Mouse (Mus musculus): ENCODE measurements around the gene Kazn. TPM values are rescaled to one million over a fixed set of nuclear protein-coding genes. Genes with fewer than 3 reads are reported as not detected.

Gene Kazn
- total RNA-seq, 1 experiment = 14.0 TPM

DNA sequence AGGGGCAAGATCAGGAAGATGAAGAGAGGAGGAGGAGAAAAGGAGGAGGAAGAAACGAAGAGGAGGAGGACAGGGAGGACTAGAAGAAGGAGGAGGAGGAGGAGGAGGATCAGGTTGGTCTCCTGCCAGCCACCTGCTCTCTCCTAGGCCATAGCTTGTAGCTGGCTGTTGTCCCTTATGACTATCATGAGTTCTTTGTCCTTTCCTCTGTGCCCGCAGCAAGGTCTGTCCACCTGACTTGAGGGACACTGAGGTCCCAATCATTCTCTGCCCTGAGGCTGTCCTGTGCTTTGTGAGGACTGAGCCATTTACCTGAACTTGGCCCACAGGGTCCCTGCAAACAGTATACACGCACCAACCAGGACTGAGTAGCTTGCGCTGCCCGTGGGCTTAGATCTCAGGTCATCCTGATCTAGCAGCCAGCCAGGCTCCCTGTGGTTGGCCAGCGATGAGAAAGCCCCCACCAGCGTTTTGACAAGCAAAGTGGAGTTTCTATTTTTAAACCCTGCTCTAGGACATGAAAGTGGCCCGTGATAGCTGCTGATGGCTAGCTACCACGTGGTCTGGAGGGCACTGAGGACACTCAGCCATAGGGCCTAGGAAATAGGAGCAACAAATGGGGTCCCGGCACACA is 112.4 kb downstream of the Kazn start:
- Histone ChIP-seq H3K36me3 (ENCODE audit: control insufficient read depth, insufficient read depth, low read length, poor library complexity, severe bottlenecking) (no peaks in the 10 kb centered on the region), H3K27ac (ENCODE audit: insufficient read depth, low read depth, low read length, poor library complexity, severe bottlenecking) (no peak overlapping the region), H3K4me1 (ENCODE audit: control insufficient read depth in 2 of 2, insufficient read depth in 2 of 2, low read length in 2 of 2, poor library complexity in 1 of 2) (no peaks in the 10 kb centered on the region), H3K4me3 (ENCODE audit: insufficient read depth in 1 of 2, low read depth in 1 of 2, low read length in 2 of 2, poor library complexity in 1 of 2, severe bottlenecking in 1 of 2) (no peak overlapping the region), H3K9me3 (ENCODE audit: control insufficient read depth, insufficient read depth, low read depth, low read length) (no peaks in the 10 kb centered on the region), H3K9ac (ENCODE audit: insufficient read depth, low read depth, low read length, poor library complexity, severe bottlenecking) (no peak overlapping the region)
- in situ Hi-C loops (cut with MboI; ENCODE audit: low sequenced_read_pairs in 2 of 2, unreplicated experiment in 2 of 2) = no loop called here
- no peak for TF ChIP-seq ZC3H11A (IDR thresholded peaks at IDR 0.05; ENCODE audit: borderline replicate concordance, low read depth, low read length)
- no peak for TF ChIP-seq CHD2 (IDR thresholded peaks at IDR 0.05; ENCODE audit: low read depth, low read length)
- no peak for TF ChIP-seq MAFK (IDR thresholded peaks at IDR 0.05; ENCODE audit: insufficient read depth, low read depth, low read length)
- no peak for TF ChIP-seq HCFC1 (IDR thresholded peaks at IDR 0.05; ENCODE audit: borderline replicate concordance, insufficient read depth, low read length)
- TF ChIP-seq ZNF384 (IDR thresholded peaks at IDR 0.05; ENCODE audit: low read depth, low read length) = no peak
- DNase-seq (ENCODE audit: low read depth, low spot score) = no peak

DNA sequence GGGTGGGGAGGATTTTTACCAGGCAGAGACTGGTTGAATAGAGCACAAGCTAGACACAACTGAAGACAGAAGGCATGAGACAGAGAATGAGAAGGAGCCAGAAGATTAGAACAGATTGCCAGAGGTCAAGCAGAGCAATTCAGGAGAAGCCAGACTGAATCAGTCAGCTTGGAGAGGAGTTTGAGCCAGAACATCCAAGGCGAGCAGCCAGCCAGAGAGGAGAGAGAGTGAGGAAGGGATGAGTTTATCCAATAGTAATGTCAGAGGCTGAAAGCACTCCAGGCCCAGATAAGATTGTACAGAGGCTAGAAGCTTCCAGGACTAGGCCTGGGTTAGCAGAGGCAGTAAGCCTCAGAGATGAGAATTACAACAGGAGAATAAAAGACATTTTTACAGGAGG is 118.0 kb downstream of the Kazn start:
- TF ChIP-seq ZC3H11A (IDR thresholded peaks at IDR 0.05; ENCODE audit: borderline replicate concordance, low read depth, low read length) (no peak), ZNF384 (IDR thresholded peaks at IDR 0.05; ENCODE audit: low read depth, low read length) (no peak), MAFK (IDR thresholded peaks at IDR 0.05; ENCODE audit: insufficient read depth, low read depth, low read length) (no peak), HCFC1 (IDR thresholded peaks at IDR 0.05; ENCODE audit: borderline replicate concordance, insufficient read depth, low read length) (no peak), CHD2 (IDR thresholded peaks at IDR 0.05; ENCODE audit: low read depth, low read length) (no peak)
- H3K36me3 ChIP-seq (ENCODE audit: control insufficient read depth, insufficient read depth, low read length, poor library complexity, severe bottlenecking) = no peaks in the 10 kb centered on the region
- H3K9me3 ChIP-seq (ENCODE audit: control insufficient read depth, insufficient read depth, low read depth, low read length) = no peaks in the 10 kb centered on the region
- in situ Hi-C loops (cut with MboI; ENCODE audit: low sequenced_read_pairs in 2 of 2, unreplicated experiment in 2 of 2) = no loop called here
- no peak overlapping the region for H3K27ac ChIP-seq (ENCODE audit: insufficient read depth, low read depth, low read length, poor library complexity, severe bottlenecking)
- no peak overlapping the region for H3K4me3 ChIP-seq (ENCODE audit: insufficient read depth in 1 of 2, low read depth in 1 of 2, low read length in 2 of 2, poor library complexity in 1 of 2, severe bottlenecking in 1 of 2)
- peaks cover 0 to 9% of the 10 kb centered on the region in 2 experiments; a peak in 2 of 4 replicates for H3K4me1 ChIP-seq (ENCODE audit: control insufficient read depth in 2 of 2, insufficient read depth in 2 of 2, low read length in 2 of 2, poor library complexity in 1 of 2)
- H3K9ac ChIP-seq (ENCODE audit: insufficient read depth, low read depth, low read length, poor library complexity, severe bottlenecking) = no peak overlapping the region
- DNase-seq (ENCODE audit: low read depth, low spot score) = no peak

GRCm38 (mm10) chr4:142118522-142118921 is 120.7 kb downstream of the Kazn start:
- no peaks in the 10 kb centered on the region for H3K9me3 ChIP-seq (ENCODE audit: control insufficient read depth, insufficient read depth, low read depth, low read length)
- in situ Hi-C loops (cut with MboI; ENCODE audit: low sequenced_read_pairs in 2 of 2, unreplicated experiment in 2 of 2) = no loop called here
- no peak for DNase-seq (ENCODE audit: low read depth, low spot score)

DNA sequence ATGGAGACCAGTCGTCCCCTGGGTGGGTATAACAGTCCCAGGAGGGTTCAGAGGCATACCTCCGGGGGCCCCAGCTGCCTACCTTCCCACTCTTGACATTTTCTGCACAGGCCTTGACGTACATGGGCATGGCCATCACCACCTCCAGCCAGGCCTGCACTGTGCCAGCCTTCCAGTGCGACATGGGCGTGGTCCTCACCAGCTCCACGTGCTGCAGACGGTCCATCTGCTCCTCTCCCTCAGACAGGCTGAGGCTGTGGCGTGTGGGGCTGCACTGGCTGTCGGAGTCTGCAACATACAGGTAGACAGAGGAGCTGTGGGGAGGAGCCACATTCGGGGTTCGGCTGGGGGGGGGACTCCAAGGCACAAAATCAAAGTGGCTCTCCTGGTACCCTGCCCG is 121.2 kb downstream of the Kazn start:
- in situ Hi-C loops (cut with MboI; ENCODE audit: low sequenced_read_pairs in 2 of 2, unreplicated experiment in 2 of 2) = no loop called here
- Histone ChIP-seq H3K36me3 (ENCODE audit: control insufficient read depth, insufficient read depth, low read length, poor library complexity, severe bottlenecking) (no peaks in the 10 kb centered on the region), H3K4me1 (ENCODE audit: control insufficient read depth in 2 of 2, insufficient read depth in 2 of 2, low read length in 2 of 2, poor library complexity in 1 of 2) (peaks cover 0 to 9% of the 10 kb centered on the region in 2 experiments; a peak in 2 of 4 replicates), H3K9ac (ENCODE audit: insufficient read depth, low read depth, low read length, poor library complexity, severe bottlenecking) (no peak overlapping the region), H3K9me3 (ENCODE audit: control insufficient read depth, insufficient read depth, low read depth, low read length) (no peaks in the 10 kb centered on the region), H3K27ac (ENCODE audit: insufficient read depth, low read depth, low read length, poor library complexity, severe bottlenecking) (no peak overlapping the region), H3K4me3 (ENCODE audit: insufficient read depth in 1 of 2, low read depth in 1 of 2, low read length in 2 of 2, poor library complexity in 1 of 2, severe bottlenecking in 1 of 2) (no peak overlapping the region)
- TF ChIP-seq ZNF384 (IDR thresholded peaks at IDR 0.05; ENCODE audit: low read depth, low read length) (no peak), ZC3H11A (IDR thresholded peaks at IDR 0.05; ENCODE audit: borderline replicate concordance, low read depth, low read length) (no peak), HCFC1 (IDR thresholded peaks at IDR 0.05; ENCODE audit: borderline replicate concordance, insufficient read depth, low read length) (no peak), MAFK (IDR thresholded peaks at IDR 0.05; ENCODE audit: insufficient read depth, low read depth, low read length) (no peak), CHD2 (IDR thresholded peaks at IDR 0.05; ENCODE audit: low read depth, low read length) (no peak)
- DNase-seq (ENCODE audit: low read depth, low spot score) = no peak

More at GRCm38 (mm10) chr4:142118522-142118921, 120.7 kb downstream of the Kazn start:
- H3K27ac ChIP-seq (ENCODE audit: insufficient read depth, low read depth, low read length, poor library complexity, severe bottlenecking) = no peak overlapping the region
- H3K9ac ChIP-seq (ENCODE audit: insufficient read depth, low read depth, low read length, poor library complexity, severe bottlenecking) = no peak overlapping the region
- TF ChIP-seq ZC3H11A (IDR thresholded peaks at IDR 0.05; ENCODE audit: borderline replicate concordance, low read depth, low read length) (no peak), HCFC1 (IDR thresholded peaks at IDR 0.05; ENCODE audit: borderline replicate concordance, insufficient read depth, low read length) (no peak), MAFK (IDR thresholded peaks at IDR 0.05; ENCODE audit: insufficient read depth, low read depth, low read length) (no peak), ZNF384 (IDR thresholded peaks at IDR 0.05; ENCODE audit: low read depth, low read length) (no peak), CHD2 (IDR thresholded peaks at IDR 0.05; ENCODE audit: low read depth, low read length) (no peak)
- no peak overlapping the region for H3K4me3 ChIP-seq (ENCODE audit: insufficient read depth in 1 of 2, low read depth in 1 of 2, low read length in 2 of 2, poor library complexity in 1 of 2, severe bottlenecking in 1 of 2)
- no peaks in the 10 kb centered on the region for H3K36me3 ChIP-seq (ENCODE audit: control insufficient read depth, insufficient read depth, low read length, poor library complexity, severe bottlenecking)
- H3K4me1 ChIP-seq (ENCODE audit: control insufficient read depth in 2 of 2, insufficient read depth in 2 of 2, low read length in 2 of 2, poor library complexity in 1 of 2) = peaks cover 0 to 9% of the 10 kb centered on the region in 2 experiments; a peak in 2 of 4 replicates

All from ES-E14 (cell line).